Mouse (Mus musculus) stomach, postnatal 0 days (tissue): ENCODE data around the gene Vav2.

ENCODE experiments used
- CTCF ChIP-seq: IDR thresholded peaks from 2 replicates; pipeline ENCODE4 v1.5.1; 2016; ENCODE audit warnings: antibody characterized with exemption, low read depth, mild to moderate bottlenecking, moderate library complexity
- EP300 ChIP-seq: optimal IDR thresholded peaks from 2 replicates; pipeline ENCODE3; 2016; ENCODE audit warnings: antibody characterized with exemption

GRCm38 (mm10) chr2:27312500-27312899 lies 114.3 kb downstream of the Vav2 start:
- no peak for TF ChIP-seq CTCF
- TF ChIP-seq EP300, result no peak
